Mouse (Mus musculus): ENCODE data around the gene Nol3.

The Nol3 gene

DNA sequence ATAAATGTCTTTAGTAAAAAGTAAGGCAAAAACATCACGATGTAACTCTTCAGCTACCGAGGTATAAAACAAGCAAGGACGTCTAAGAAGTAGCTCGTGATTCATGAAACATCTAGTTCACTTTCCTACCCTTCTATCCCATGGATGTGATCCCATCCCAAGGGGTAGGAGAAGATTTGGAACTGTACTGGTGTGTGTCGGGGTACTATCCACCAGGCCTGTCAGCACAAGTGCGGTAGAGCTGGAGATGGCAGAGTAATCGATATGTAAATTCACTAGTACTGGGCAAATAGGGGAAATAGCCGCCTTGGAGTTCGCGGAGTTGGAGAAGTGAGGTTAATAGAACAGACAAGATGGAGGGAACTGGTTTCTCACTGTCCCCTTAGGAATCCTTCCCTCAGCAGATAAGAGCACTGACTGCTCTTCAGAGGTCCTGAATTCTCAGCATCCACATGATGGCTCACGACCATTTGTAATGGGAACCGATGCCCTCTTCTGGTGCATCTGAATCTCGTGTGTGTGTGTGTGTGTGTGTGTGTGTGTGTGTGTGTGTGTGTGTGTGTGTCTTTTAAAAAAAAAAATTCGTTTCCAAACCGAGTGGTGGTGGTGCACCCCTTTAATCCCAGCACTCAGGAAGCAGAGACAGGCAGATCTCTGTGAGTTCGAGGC lies 12.6 kb upstream of the Nol3 start:
- DNase-seq, result no peak

DNA sequence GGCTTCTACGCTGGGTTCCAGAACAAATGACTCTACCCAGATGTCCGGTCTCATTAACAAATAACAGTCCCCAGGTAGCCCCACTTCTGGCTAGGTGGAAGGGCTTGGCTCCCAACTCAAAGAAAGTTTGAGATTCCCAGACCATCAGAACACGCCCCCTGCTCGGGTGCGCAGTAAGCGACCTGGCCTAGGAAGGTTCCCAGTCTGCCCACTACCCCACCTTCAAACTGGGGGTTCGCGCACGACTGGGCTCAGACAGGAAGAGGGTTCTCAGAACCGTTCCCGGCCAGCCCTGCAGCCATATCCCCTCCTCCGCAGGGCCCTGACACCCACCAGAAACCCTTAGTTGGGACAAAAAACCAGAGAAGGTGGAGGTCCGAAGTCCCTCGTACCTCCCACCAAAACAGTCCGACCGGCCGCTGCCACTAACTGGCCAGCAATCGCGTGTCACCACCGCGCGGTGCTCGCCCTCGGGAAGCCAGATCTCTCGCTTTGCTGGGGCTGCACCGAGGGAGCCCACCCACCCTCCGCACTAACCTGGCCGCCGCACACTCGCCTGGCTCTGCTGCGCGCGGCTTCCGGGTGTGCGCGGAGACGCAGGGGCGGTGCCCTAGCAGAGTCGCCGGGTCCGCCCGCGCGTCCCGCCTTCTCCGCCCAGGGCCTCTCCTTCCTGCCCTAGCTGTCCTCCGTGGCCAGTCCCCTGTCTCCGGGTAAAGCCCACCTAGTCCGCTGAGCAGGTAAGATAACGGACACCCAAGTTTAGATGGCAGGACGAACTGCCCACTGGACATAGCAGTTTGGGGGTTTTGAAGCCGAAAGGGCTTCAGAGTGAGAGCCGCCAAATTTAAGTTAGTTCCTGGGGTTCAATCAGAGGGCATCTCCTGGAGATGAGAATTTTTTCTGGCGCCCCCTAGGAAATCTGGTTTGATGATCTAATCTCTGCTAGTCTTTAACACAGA lies 11.6 kb upstream of the Nol3 start, which contains the start of the genes Tradd and Fbxl8:
Gene Tradd (minus strand): TSS at position 586 of the 959 bp plus-strand sequence.
Gene Fbxl8 (plus strand): TSS at position 625 of the 959 bp plus-strand sequence.
- DNase-seq, result peak; percentile 71 to 77

DNA sequence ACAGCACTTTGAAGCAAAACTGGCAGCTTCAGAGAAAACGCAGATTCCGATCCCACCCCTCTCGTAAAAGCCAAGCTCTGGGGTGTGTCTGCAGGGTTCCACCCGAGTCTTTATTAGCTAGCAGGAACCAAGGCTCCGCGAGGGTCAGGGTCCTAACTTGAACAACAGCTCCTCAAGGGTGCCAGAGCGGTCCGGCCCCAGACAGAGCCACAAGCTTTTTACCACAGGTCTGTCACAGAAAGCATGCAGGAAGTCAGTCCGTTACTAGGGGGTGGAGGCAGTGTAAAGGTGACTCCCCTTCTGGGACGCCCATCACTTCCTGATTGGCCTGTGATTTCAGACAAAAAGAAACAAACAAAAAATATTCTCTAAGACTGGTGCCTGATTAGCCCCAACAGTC lies 10.8 kb upstream of the Nol3 start:
- peak in 1 of 2 experiments; percentile 44 for DNase-seq

DNA sequence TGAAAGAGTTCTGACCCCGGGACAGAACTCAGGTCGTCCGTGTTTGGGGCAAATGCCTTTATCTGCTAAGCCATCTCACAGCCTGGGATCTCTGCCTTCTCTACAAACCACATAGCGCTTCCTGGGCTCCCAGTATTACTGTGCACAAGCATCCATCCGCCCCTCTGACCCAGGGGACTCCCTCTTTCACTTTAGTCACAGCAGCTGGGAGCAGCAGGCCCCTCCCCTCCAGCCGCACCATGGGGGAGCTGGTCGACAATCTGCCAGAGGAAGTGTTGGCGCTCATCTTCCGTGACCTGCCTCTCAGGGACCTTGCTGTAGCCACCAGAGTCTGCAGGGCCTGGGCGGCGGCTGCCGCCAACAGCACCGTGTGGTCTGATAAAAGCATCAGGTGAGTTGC lies 9.2 kb upstream of the Nol3 start:
- peak; percentile 49 to 56 for DNase-seq

DNA sequence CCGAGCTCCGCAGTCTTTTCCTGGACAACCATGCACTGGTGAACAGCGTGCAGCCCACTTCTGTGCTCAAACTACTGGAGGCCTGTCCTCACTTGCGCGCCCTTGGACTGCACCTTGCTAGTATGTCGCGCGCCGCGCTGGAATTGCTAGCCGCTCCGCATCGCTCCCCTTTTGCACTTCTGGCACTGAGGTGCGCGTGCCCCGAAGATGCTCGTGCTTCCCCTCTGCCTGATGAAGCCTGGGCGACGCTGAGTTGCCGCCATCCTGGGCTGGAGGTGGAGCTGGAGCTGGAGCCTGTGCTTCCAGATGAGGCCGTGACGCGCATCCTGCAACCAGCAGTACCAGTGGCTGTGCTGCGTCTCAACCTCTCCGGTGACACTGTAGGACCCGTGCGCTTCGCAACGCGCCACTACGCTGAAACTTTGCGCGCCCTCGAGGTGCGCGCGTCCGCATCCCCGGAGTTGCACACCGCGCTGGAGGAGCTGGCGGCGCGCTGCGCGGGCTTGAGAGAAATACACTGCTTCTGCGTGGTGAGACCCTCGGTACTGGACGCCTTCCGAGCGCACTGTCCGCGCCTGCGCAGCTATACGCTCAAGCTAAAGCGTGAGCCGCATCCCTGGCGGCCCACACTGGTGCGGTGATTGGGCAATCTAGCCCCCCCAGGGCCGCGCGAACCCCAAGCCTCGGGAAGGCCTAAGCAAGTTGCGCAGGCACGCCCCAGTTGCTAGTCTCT lies 7.4 kb upstream of the Nol3 start:
- DNase-seq, result no peak

DNA sequence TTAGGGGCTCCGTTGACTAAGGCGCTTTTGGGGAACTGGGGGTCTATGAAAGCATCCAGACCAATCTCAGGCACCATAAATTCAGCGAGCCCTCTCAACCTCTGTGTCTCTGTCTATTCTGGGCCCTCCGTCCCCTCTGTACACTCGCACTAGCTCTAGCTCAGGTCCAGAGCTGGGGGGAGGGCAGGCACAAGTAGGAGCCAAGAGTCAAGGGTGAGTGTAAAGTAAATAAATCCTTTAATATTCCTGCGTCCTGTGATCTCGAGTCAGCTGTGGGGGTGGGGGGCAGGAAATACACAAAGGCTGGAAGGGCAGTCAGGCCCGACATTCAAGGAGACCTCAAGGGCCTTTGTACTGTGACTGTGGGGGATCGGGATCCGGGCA lies 6.9 kb upstream of the Nol3 start:
- no peak for DNase-seq

- peak in 1 of 2 experiments; percentile 45 for DNase-seq
Measured at GRCm38 (mm10) chr8:105269461-105269947, 6.4 kb upstream of the Nol3 start, which contains the start of gene Hsf4. Gene Hsf4, plus strand, starts transcription at chr8:105269801.

DNA sequence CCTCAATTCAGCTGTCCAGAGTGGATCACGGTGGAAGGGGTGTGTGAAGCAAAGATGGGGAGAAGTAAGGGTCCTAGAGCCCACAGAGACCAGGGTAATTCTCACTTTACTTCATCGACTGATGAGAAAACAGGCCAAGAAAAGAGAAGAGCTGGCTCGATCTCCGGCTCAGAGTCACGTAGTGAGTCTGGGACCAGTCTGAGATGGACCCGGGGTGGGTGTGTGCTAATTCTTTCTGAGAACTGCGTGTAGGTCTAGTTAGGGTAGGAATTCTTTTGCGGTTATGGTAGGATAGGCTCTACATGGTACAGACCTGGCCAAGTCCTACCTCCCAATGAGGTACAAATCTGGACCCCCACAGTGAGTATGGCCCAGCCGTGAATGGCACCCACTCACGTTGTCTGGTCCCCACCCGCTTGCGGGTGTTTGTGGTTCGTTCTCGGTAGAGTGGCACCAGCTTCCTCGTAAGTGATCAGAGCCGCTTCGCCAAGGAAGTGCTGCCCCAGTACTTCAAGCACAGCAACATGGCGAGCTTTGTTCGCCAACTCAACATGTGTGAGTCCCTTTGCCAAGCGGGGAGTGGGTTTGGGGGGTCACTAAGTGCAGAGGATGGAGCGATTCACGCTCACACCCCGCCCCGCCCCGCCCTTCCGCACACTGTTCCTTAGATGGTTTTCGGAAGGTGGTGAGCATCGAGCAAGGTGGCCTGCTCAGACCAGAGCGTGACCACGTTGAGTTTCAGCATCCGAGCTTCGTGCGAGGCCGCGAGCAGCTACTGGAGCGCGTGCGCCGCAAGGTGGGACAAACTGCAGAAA lies 5.6 kb upstream of the Nol3 start:
- no peak for DNase-seq

- no peak for DNase-seq
Measured at GRCm38 (mm10) chr8:105270916-105271186, 5.1 kb upstream of the Nol3 start.

DNA sequence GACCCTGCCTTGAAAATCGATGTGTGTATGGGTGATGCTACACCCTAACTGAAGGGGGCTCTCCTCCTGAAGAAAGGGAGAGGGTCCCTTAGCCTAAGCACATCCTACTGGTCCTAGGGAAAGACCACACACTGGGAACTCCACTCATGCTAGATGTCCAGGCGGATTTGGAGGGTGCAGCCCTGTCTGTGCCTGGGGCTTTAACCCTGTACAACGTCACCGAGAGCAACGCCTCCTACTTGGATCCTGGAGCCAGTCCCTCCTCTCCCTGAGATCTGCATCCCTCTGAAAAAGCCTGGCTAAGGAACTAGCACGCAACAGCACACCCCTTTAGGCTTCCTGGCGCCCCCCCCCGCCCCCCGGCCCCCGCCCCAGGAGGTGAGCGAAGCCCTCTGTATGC lies 553 bp upstream of the Nol3 start:
- no peak for DNase-seq

DNA sequence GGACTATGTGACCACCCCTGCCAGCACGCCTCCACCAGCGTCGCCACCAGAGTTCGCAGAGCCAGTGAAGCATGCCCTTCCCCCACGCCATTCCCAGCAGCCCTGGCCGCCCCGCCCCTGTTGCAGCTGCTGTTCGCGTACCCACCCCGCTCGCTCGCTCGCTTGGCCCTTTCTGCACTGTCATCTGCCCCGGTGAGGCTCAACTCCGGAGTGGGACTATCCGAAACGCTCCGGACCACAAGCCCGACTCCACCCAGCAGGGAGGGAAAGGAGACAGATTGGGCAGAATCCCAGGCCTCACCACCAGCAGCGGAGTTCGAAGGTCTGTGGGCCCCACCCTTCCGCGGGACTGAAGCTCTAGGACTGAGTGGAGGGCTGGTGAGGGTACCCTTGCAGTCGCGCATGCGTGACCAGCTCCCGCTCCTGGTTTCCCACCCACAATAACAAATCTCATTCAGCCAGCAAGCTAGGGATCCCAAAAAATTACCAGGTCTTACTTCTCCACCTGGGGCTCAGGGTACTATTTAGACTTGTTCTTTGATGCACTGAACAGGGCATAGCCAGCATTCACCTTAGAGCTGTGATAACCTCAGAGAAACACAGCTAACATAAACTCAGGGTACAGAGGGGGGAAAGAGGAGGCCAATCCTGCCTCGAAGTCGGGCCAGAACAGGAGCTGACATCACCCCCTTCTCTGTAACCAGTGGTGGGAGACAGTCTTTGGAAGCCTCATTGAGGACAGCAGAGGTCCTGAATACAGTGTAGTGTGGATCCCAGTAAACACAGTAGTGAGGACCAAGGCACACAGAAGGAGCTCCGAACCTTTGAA lies 566 bp downstream of the Nol3 start:
- DNase-seq, result no peak

GRCm38 (mm10) chr8:105278911-105279334 lies 3.0 kb downstream of the Nol3 start:
- no peak for DNase-seq

DNA sequence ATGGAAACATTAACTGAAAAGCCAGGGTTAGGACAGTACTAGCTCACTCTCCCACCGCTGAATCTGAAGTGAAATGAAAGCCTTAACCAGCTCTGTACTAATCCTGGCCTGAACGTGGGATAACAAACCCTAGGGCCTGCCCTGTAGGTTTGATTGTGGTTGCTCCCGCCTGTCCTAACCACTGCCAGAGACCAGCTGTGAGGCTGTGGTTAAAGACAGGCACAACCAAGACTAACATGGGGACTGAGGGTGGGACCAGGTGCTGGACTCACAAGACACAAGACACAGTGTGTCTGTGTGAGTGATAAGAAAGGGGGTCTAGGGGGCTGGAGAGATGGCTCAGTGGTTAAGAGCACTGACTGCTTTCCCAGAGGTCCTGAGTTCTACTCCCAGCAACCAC lies 4.6 kb downstream of the Nol3 start:
- no peak for DNase-seq

- DNase-seq, result peak in 1 of 2 experiments; percentile 1
Measured at GRCm38 (mm10) chr8:105281821-105282220, 5.9 kb downstream of the Nol3 start.

DNA sequence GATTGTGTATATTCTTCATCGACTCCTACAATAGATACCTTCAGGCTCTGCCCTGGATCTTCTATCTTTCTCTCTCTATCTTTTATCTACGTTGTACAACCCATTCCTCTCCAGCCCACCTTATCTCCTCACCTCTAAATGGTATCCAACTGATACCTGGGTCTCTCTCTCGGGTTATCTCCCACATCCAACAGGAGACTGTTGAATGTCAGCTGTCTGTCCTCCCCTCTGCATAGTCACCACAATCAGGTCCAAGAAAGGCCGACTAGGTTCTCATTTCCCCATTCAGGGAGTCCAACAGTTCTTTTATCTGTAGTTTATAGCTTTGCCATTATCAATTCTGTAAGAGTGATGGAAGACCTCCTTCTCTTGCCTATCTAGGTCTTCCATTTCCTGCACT lies 6.3 kb downstream of the Nol3 start:
- DNase-seq, result no peak

DNA sequence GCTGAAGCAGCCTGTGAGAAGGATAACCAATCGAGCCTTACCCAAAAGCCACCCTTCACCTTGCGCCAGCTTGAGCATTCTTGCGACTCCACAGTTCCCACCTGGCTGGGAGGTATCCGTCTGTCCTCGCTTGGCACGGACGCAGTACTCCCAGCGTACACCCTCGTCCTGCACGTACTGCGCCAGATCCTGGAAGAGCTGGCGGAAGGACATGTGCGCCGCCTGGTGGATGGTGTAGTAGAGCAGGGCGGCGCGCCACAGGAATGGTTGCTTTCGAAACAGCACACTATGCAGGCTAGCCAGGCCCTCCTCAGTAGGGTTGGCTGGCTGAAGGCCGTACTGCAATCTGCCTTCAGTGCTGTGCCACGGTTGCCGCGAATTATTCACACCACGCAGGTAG lies 7.1 kb downstream of the Nol3 start:
- DNase-seq, result peak in 1 of 2 experiments; percentile 54

- DNase-seq, result no peak
Measured at GRCm38 (mm10) chr8:105285514-105285913, 9.6 kb downstream of the Nol3 start.

DNA sequence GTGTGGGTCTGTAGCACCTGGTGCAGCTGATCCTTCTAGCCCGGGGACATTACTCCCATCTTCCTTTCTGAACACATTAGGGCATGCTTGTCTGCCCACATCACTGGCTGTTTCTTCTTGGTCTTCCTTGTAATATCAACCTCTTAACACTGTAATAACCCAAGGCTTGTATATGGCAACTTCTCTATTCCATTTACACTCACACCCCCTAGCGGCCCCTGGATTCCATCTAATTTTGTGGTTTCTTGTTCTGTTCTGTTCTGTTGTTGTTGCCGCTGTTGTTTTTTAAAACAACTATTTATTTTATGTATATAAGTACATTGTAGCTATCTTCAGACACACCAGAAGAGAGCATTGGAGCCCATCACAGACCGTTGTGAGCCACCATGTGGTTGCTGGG lies 11.0 kb downstream of the Nol3 start:
- no peak for DNase-seq

DNA sequence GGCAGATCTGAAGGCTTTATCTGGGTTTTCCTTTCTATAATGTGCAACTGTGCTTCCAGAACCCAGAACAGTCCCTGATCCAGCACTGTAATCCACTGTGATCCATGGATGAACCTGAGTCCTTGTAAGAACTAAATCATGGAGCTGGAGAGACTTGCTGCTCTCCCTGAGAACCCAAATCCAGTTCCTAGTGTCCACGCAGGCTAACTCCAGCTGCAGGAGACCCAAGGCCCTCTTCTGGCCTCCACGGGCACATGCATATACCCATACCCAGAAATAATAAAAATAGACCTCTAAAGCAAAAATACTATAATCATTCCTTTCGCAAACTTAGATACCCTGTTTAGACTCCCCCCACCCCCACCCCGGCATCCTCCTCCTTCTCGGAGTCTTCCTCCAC lies 12.3 kb downstream of the Nol3 start:
- no peak for DNase-seq

GRCm38 (mm10) chr8:105288958-105289732 lies 13.2 kb downstream of the Nol3 start:
- peak; percentile 93 to 97 for DNase-seq

Data from spleen, adult 18-20 months (tissue).